Mouse (Mus musculus) hindbrain, embryonic 10.5 days (tissue): ENCODE data around the gene Mansc4. TPM values are rescaled to one million over a fixed set of nuclear protein-coding genes. Genes with fewer than 3 reads are reported as not detected.

Experiments used
- DNase-seq: peaks from one replicate; pipeline ENCODE4 v3.0.0-alpha.2; 2017; ENCODE audit warnings: low spot score
- H3K27ac ChIP-seq: fragments of 300-500 bp; sonication (generic); 2 replicates; pipeline ENCODE4 v1.5.1; 2016; ENCODE audit warnings: mild to moderate bottlenecking, moderate library complexity
- H3K27me3 ChIP-seq: fragments of 300-500 bp; sonication (generic); 2 replicates; pipeline ENCODE4 v1.6.1; 2016; ENCODE audit warnings: mild to moderate bottlenecking; ENCODE audit not compliant: poor library complexity, insufficient read depth, severe bottlenecking
- H3K36me3 ChIP-seq: fragments of 300-500 bp; sonication (generic); 2 replicates; pipeline ENCODE4 v1.6.1; 2016; ENCODE audit warnings: mild to moderate bottlenecking, moderate library complexity
- H3K4me1 ChIP-seq: fragments of 300-500 bp; sonication (generic); replicated peaks from 2 replicates; pipeline ENCODE4 v1.6.1; 2016; ENCODE audit warnings: mild to moderate bottlenecking
- H3K4me3 ChIP-seq: fragments of 300-500 bp; sonication (generic); 2 replicates; pipeline ENCODE4 v1.5.1; 2016; ENCODE audit warnings: mild to moderate bottlenecking, moderate library complexity
- H3K9me3 ChIP-seq: fragments of 300-500 bp; sonication (generic); 2 replicates; pipeline ENCODE4 v1.6.1; 2016; ENCODE audit warnings: mild to moderate bottlenecking, moderate library complexity
- WGBS: fragments of 180-500 bp; shearing (Covaris S2); methylation state at CpG from one replicate; pipeline ENCODE4 v1.1.7; 2016; 5-methylcytosine and 5-hydroxymethylcytosine counted together
- polyA plus RNA-seq: library from polyadenylated mRNA; unstranded; fragments of >200 nt; fragmentation: Nextera tagmentation; extraction: Ambion mirVana; gene quantifications from 2 replicates; pipeline ENCODE4 v1.2.1, GENCODE M21; 2016

Mansc4 gene
- polyA plus RNA-seq, 1 experiment from 2014 or later: 0.63 TPM

DNA sequence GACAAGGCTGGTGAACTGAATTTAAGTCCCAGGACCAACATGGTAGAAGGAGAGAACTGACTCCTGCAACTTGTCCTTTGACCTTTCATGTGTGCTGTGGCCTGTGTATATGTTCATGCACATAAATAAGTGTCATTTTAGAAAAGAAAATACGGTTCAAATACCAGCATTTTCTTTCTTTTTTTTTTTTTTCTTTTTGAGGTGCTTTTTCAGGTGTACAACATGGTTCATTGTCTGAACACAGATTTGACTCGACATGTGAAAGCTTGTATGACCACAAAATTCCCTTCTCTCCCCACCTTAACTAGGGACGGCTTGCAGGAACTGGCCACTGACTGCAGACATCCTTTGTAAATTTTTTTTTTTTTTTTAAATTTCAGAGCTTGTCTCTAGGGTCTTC lies 10.1 kb upstream of the Mansc4 start:
- no peak for DNase-seq
- H3K27me3 ChIP-seq: no peaks in the 10 kb centered on the region
- peaks cover 26% of the 10 kb centered on the region for H3K4me1 ChIP-seq
- H3K27ac ChIP-seq: no peak overlapping the region
- H3K9me3 ChIP-seq: no peaks in the 10 kb centered on the region
- peaks cover 27% of the 10 kb centered on the region for H3K36me3 ChIP-seq
- H3K4me3 ChIP-seq: no peak overlapping the region
- WGBS: 79% methylated on average over 3 of the region's 3 CpGs

DNA sequence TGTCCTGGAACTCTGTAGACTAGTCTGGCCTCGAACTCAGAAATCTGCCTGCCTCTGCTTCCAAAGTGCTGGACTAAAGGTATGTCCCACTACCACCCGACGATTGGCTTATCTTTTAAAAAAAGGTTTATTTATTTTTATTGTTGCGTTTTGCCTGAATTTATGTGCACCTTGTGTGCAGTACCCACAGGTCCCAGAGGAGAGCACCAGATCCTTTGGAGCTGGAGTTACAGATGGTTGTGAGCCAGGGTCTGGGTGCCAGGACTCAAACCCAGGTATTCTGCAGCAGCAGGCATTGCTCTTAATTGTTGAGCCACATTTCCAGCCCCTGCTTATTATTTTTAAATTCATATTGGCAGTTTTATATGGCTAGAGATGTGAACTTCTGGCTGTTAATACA lies 9.3 kb upstream of the Mansc4 start:
- no peak overlapping the region for H3K27ac ChIP-seq
- H3K27me3 ChIP-seq: no peaks in the 10 kb centered on the region
- H3K36me3 ChIP-seq: peaks cover 19% of the 10 kb centered on the region
- WGBS: 94% methylated on average over 4 of the region's 4 CpGs
- H3K9me3 ChIP-seq: no peaks in the 10 kb centered on the region
- DNase-seq: no peak
- peaks cover 34% of the 10 kb centered on the region for H3K4me1 ChIP-seq
- no peak overlapping the region for H3K4me3 ChIP-seq

DNA sequence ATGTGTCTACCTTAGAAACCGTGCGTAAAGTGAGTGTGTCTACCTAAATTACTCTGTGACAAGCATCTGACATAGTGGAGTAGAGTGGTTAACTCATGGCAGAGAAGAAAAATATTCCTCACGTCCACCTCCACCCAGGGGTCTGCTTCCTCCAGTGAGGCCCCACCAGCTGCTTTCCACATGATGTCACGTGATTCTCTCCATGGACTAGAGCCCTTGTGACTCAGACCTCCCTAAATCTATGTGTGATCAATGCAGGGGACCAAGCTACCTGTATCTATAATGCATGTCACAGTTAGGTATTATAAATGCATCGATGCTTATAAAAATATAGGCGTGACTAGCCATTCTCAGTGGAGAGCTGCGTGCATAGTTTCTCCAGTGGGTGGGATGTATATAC lies 7.9 kb upstream of the Mansc4 start:
- DNase-seq: no peak
- H3K9me3 ChIP-seq: no peaks in the 10 kb centered on the region
- peaks cover 9% of the 10 kb centered on the region for H3K27me3 ChIP-seq
- H3K4me1 ChIP-seq: peaks cover 46% of the 10 kb centered on the region
- H3K27ac ChIP-seq: no peak overlapping the region
- peaks cover 18% of the 10 kb centered on the region for H3K36me3 ChIP-seq
- WGBS: 85% methylated on average over 7 of the region's 7 CpGs
- H3K4me3 ChIP-seq: no peak overlapping the region

DNA sequence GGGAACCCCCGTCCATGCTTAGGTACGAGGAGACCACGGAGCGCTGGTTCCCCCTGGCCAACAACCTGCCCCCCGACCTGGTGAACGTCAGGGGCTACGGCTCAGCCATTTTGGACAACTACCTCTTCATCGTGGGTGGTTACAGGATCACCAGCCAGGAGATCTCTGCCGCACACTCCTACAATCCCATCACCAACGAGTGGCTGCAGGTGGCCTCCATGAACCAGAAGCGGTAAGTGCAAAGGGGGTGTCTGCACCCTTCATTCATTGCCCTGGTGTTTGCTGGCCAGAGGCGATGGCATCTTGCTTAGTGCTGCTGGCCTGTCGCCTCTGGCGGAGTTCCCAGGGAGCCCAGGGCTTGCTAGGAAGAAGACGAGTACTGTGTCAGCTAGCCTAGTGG lies 5.3 kb upstream of the Mansc4 start:
- Histone ChIP-seq H3K36me3 (peaks cover 18% of the 10 kb centered on the region), H3K27ac (peak overlapping the region; percentile 94), H3K9me3 (no peaks in the 10 kb centered on the region), H3K27me3 (peaks cover 20% of the 10 kb centered on the region), H3K4me1 (peaks cover 52% of the 10 kb centered on the region), H3K4me3 (peak overlapping the region; percentile 86)
- WGBS: 1% methylated on average over 15 of the region's 15 CpGs
- no peak for DNase-seq

DNA sequence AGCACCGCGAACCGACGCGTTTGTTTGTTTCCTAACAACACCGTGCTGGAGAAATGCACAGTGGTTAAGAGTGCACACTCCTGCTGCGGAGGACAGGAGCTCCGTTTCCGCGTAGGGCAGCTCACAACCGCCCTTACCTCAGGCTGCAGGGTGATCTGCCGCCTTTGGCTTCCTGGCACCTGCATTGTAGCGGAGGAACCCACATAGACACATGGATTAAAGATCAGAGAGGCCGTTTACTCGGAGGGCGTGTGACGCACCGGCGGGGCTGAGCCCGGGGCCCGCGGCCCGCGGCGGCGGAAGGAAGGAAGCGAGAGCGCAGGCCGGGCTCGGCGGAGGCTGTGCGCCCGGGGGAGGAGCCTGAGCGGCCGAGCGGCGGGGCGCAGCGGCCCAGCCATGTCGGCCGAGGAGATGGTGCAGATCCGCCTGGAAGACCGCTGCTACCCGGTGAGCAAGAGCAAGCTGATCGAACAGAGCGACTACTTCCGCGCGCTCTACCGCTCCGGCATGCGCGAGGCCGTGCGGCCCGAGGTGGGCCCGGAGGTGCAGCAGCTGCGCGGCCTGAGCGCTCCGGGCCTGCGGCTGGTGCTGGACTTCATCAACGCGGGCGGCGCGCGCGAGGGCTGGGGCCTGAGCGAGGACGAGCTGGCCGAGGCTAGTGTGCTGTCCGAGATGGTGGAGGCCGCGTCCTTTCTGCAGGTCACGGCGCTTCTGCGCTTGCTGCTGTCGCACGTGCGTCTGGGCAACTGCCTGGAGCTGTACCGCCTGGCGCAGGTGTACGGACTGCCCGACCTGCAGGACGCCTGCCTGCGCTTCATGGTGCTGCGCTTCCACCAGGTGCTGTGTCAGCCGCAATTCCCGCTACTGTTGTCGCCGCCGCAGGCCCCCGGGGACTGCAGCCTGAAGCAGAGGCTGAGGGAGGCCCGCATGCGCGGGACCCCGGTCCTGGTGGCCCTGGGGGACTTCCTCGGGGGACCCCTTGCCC lies 4.6 kb upstream of the Mansc4 start, which contains the start of gene Klhl42:
TSS of gene Klhl42 (plus strand) at position 244 of the 985 bp plus-strand sequence.
- peak within 1 kb of the TSS; percentile 94 for H3K27ac ChIP-seq
- under 1% methylated on average over 99 of the region's 99 CpGs for WGBS
- H3K4me1 ChIP-seq: peaks cover 59% of the 10 kb centered on the region
- peak within 1 kb of the TSS; percentile 86 for H3K4me3 ChIP-seq
- peaks cover 20% of the 10 kb centered on the region for H3K27me3 ChIP-seq
- H3K36me3 ChIP-seq: peaks cover 18% of the 10 kb centered on the region
- no peaks in the 10 kb centered on the region for H3K9me3 ChIP-seq
- DNase-seq: peak; percentile 81

DNA sequence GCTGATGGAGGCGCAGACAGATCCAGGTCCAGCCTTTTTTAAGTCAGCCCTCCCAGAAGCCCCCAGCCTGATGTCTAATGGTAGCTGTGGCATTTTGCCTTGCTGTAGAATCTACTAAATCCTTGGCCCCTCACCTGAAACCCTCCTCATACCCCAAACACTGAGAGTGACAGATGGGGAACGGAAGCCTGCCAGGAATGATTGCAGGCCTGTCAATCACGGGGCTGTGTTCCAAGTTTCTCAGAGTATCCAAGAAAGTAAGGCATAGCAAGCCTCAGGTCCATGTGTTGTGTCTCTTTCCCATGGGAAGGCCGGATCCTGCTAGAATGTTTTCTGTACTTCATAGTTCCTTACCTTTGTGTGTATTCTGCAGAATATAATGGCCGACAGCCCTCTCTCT lies 3.4 kb upstream of the Mansc4 start:
- no peak overlapping the region for H3K27ac ChIP-seq
- H3K36me3 ChIP-seq: peaks cover 7% of the 10 kb centered on the region
- peak overlapping the region; percentile 86; the same call in 1 of the 2 replicates for H3K4me3 ChIP-seq
- no peaks in the 10 kb centered on the region for H3K9me3 ChIP-seq
- DNase-seq: no peak
- WGBS: 64% methylated on average over 5 of the region's 5 CpGs
- peaks cover 20% of the 10 kb centered on the region for H3K27me3 ChIP-seq
- H3K4me1 ChIP-seq: peaks cover 62% of the 10 kb centered on the region

DNA sequence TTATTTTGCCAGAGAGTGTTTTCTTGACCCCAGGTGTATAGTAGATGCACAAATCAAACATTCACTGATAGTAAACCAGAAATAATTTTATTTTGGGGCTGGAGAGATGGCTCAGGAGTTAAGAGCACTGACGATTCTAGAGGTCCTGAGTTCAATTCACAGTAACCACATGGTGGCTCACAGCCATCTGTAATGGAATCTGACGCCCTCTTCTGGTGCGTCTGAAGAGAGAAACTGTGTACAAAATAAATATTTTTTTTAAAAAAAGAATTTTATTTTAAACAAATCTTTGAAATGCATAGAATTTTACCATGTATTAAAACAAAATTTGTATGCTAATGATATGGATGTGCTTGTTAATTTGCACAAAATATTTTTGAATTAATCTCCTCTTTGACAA lies 1.7 kb upstream of the Mansc4 start:
- WGBS: 79% methylated on average over 3 of the region's 3 CpGs
- H3K9me3 ChIP-seq: no peaks in the 10 kb centered on the region
- H3K4me1 ChIP-seq: peaks cover 50% of the 10 kb centered on the region

DNA sequence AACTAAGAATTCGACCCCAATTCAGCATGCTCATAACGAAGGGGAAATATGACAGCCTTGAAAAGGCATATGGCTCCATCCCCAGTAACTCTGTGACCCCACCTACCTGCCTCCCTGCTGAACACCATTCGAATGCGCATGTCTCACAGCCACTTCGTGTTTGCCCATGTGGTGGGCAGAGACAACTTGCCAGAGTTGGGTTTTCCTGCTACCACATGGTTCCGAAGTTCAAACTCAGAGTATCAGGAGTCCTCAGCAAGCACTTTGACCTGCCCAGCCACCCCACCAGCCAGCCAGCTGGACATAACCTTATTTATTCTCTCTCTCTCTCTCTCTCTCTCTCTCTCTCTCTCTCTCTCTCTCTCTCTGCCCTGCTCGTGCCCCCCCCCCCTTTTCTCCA lies 904 bp upstream of the Mansc4 start:
- 42% methylated on average over 7 of the region's 7 CpGs for WGBS
- H3K27me3 ChIP-seq: peaks cover 20% of the 10 kb centered on the region
- no peak overlapping the region for H3K27ac ChIP-seq
- no peak for DNase-seq
- H3K36me3 ChIP-seq: no peaks in the 10 kb centered on the region
- no peaks in the 10 kb centered on the region for H3K9me3 ChIP-seq
- H3K4me3 ChIP-seq: no peak overlapping the region
- peaks cover 44% of the 10 kb centered on the region for H3K4me1 ChIP-seq

More for the DNA sequence above, 1.7 kb upstream of the Mansc4 start:
- no peak overlapping the region for H3K27ac ChIP-seq
- no peak overlapping the region for H3K4me3 ChIP-seq
- H3K27me3 ChIP-seq: peaks cover 20% of the 10 kb centered on the region
- DNase-seq: no peak
- H3K36me3 ChIP-seq: 0 out of 2 replicates have a peak, but pooled peaks cover 3% of the 10 kb centered on the region

DNA sequence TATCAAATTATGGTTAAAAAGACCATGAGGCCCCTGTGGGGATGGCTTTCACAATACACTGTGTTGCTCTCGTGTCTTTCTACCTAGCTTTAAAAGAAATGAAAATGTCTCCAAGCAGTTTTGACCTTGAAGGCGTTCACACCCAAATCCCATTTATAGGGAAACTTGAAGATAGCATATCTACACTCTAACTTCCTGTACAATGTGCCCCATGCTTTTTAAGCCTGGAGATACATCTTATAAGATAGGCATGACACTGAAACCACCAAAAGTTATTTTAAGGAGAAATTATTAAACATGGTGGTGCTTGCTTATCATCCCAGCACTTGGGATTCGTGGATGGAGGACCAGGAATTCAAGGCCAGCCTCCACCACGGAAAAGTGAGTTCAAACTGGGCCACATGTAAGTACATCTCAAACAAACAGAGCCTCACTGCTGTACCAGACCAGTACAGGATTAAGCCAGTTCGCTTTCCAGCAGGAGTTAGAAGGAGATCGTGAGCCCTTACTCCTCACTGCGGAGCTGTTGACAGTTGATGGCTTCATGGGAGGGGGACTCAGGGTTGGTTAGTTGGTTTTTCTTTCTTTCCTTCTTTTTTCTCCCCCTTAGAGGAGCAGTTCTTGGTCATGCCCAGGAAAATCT lies 1.3 kb downstream of the Mansc4 start:
- Histone ChIP-seq H3K4me1 (peaks cover 22% of the 10 kb centered on the region), H3K27ac (no peak overlapping the region), H3K27me3 (peaks cover 18% of the 10 kb centered on the region), H3K4me3 (no peak overlapping the region), H3K9me3 (no peaks in the 10 kb centered on the region), H3K36me3 (no peaks in the 10 kb centered on the region)
- 52% methylated on average over 7 of the region's 7 CpGs for WGBS
- DNase-seq: no peak

DNA sequence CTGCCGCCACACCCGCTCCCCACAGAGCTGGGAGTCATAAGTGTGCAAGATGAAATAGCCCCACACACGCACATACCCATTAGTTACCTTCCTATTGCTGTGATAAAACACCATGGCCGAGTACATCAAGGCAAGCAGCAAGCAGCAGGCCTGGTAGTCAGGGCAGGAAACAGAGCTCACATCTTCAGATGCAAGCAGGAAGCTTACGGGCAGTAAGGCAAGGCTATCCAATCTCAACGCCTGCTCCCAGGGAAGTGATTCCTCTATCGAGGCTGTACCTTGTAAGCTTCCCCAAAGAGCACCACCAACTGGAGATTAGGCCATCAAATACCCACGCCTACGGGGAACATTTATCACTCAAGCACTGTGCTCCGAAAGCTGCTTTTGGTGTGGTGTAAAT lies 6.9 kb downstream of the Mansc4 start:
- Histone ChIP-seq H3K36me3 (peaks cover 12% of the 10 kb centered on the region), H3K27me3 (no peaks in the 10 kb centered on the region)
- 93% methylated on average over 10 of the region's 10 CpGs for WGBS

DNA sequence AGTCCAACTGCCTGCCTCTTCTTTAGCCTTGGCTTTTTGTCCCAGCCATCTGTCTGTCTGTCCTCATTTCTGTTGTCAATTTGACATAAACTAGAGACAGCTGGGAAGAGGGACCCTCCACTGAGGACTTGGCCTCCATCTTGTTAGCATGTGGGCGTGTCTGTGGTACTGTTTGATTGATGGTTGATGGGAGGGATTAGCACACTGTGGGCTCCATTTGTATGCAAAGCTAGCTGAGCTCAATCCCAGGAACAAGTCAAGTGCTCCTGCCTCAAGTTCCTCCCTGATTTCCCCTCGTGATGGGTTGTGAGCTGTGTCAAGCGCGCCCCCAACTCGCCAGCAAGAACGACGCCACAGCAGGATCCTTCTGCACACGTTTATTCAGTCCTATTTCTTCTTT lies 10.0 kb downstream of the Mansc4 start:
- Histone ChIP-seq H3K27me3 (no peaks in the 10 kb centered on the region), H3K4me1 (no peaks in the 10 kb centered on the region), H3K4me3 (no peak overlapping the region), H3K27ac (no peak overlapping the region), H3K9me3 (no peaks in the 10 kb centered on the region), H3K36me3 (peaks cover 32% of the 10 kb centered on the region)
- 80% methylated on average over 8 of the region's 8 CpGs for WGBS
- DNase-seq: no peak

More for the DNA sequence above, 6.9 kb downstream of the Mansc4 start:
- H3K4me1 ChIP-seq: no peaks in the 10 kb centered on the region
- no peak overlapping the region for H3K4me3 ChIP-seq
- no peaks in the 10 kb centered on the region for H3K9me3 ChIP-seq
- no peak overlapping the region for H3K27ac ChIP-seq
- DNase-seq: no peak

DNA sequence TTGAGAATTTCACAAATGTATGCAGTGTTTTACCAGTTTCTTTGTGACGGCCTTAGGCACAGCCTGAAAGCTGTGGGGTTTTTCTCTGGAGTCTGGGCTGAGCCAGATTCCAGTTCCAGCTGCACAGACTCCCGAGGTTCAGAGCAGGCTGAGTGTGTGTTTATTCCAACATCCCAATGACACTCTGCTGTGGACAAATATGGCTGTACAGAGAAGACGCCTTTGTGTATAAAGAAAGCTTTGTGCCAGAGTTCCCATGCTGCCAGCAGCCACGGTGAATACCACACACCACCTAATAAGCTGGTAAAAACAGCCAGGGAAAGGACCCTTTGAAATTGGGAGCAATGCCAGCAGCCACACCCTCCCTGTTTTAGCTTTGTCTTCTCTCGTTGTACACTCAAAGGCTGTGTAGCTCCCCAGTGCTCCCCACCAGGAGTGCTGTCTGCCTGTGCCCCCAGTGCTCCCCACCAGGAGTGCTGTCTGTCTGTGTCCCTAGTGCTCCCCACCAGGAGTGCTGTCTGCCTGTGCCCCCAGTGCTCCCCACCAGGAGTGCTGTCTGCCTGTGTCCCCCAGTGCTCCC lies 10.9 kb downstream of the Mansc4 start:
- Histone ChIP-seq H3K4me3 (no peak overlapping the region), H3K36me3 (peaks cover 41% of the 10 kb centered on the region), H3K27ac (no peak overlapping the region), H3K4me1 (no peaks in the 10 kb centered on the region), H3K9me3 (no peaks in the 10 kb centered on the region), H3K27me3 (no peaks in the 10 kb centered on the region)
- no peak for DNase-seq
- WGBS: 73% methylated on average over 5 of the region's 5 CpGs

DNA sequence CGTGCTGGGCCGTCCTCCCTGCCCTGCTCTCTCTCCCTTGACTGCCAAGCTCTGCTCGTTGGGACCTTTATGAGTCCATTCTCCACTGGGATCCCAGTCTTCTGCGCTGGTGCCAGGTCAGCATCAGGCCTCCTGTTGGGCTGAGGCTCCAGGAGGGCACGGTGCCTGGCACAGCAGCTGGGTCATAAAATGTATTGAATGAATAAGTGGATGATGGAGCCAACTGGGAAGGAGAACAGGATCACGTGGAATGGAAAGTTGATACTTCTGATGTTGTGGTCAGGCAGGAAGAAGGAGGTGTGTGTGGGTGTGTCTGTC lies 21.9 kb downstream of the Mansc4 start:
- no peak overlapping the region for H3K27ac ChIP-seq
- no peak for DNase-seq
- peaks cover 10% of the 10 kb centered on the region for H3K4me1 ChIP-seq
- H3K4me3 ChIP-seq: no peak overlapping the region
- 91% methylated on average over 6 of the region's 6 CpGs for WGBS
- peaks cover 72% of the 10 kb centered on the region for H3K36me3 ChIP-seq
- H3K9me3 ChIP-seq: no peaks in the 10 kb centered on the region
- H3K27me3 ChIP-seq: no peaks in the 10 kb centered on the region
